Mouse (Mus musculus): ENCODE results near the gene Zfp963.

DNA sequence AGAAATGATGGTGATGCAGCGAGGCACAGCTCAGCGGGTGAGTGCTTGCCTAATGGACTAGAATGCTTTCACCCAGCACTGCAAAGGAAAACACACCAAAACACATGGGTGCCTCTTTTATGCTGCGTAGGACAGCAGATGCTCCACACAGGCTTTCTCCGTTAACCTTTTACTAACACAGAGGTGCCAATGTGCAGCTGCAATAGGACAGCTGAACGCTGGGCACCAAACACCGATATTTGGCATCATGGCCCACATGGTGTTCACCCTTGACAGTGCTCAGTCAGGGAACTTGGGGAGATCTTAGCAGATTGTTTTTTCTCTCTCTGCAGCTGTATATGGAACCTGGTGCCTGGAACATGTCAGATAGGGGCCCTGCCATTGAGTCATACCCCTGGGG, 45.1 kb upstream of the Zfp963 start:
- TF ChIP-seq CTCF (IDR thresholded peaks at IDR 0.05; ENCODE audit: borderline replicate concordance, control insufficient read depth, extremely low read depth, insufficient read depth, low read length, poor library complexity) (no peak), POLR2A (IDR thresholded peaks at IDR 0.05; ENCODE audit: control insufficient read depth, extremely low read depth, insufficient read depth, low read length, poor library complexity) (no peak)
